Mouse (Mus musculus) MEL (cell line): Measurements from ENCODE around the gene Klhl22. TPM values are rescaled to one million over a fixed set of nuclear protein-coding genes. Genes with fewer than 3 reads are reported as not detected.

Source experiments
- DNase-seq: peaks from one replicate; pipeline ENCODE4 v3.0.0; 2011; ENCODE audit warnings: low read depth, low spot score
- H3K27ac ChIP-seq: 2 replicates; pipeline ENCODE4 v1.5.1; 2012; ENCODE audit warnings: low read depth, mild to moderate bottlenecking, control low read depth, low read length, moderate library complexity; ENCODE audit not compliant: control insufficient read depth
- H3K27me3 ChIP-seq, 2 experiments: fragments of 150-350 bp in 1 of 2; sonication (generic) in 1 of 2; 2 replicates each; pipeline ENCODE4 v1.6.1; 2012; ENCODE audit warnings: low read length in 2 of 2, mild to moderate bottlenecking in 2 of 2, improper control_type of control experiment in 1 of 2, moderate library complexity in 1 of 2; ENCODE audit not compliant: insufficient read depth in 2 of 2, control insufficient read depth in 1 of 2
- H3K36me3 ChIP-seq, 2 experiments: 2 replicates each; pipeline ENCODE4 v1.6.1; 2012 to 2014; ENCODE audit warnings: low read length in 2 of 2, improper control_type of control experiment in 1 of 2, inconsistent platforms in 1 of 2, mild to moderate bottlenecking in 1 of 2; ENCODE audit not compliant: insufficient read depth in 2 of 2, control insufficient read depth in 1 of 2
- H3K4me1 ChIP-seq, 2 experiments: fragments of 150-350 bp in 1 of 2; sonication (generic) in 1 of 2; 2 replicates each; pipeline ENCODE4 v1.6.1; 2012; ENCODE audit warnings: low read length in 2 of 2, improper control_type of control experiment in 1 of 2, mild to moderate bottlenecking in 1 of 2; ENCODE audit not compliant: insufficient read depth in 2 of 2, control insufficient read depth in 1 of 2
- H3K4me3 ChIP-seq, 2 experiments: fragments of 150-350 bp in 1 of 2; sonication (generic) in 1 of 2; 2 replicates each; pipeline ENCODE4 v1.5.1; 2012; ENCODE audit warnings: low read depth in 2 of 2, low read length in 2 of 2, mild to moderate bottlenecking in 2 of 2, moderate library complexity in 2 of 2, control low read depth in 1 of 2, improper control_type of control experiment in 1 of 2; ENCODE audit not compliant: control insufficient read depth in 1 of 2, insufficient read depth in 1 of 2
- H3K79me2 ChIP-seq: 2 replicates; pipeline ENCODE4 v1.6.1; 2012; ENCODE audit warnings: mild to moderate bottlenecking, low read length, moderate library complexity; ENCODE audit not compliant: control insufficient read depth, poor library complexity, insufficient read depth
- H3K9ac ChIP-seq: 2 replicates; pipeline ENCODE4 v1.6.1; 2012; ENCODE audit warnings: low read depth, mild to moderate bottlenecking, control low read depth, low read length, moderate library complexity; ENCODE audit not compliant: control insufficient read depth, poor library complexity, severe bottlenecking
- H3K9me3 ChIP-seq: fragments of 150-350 bp; sonication (generic); replicated peaks from 2 replicates; pipeline ENCODE4 v1.6.1; 2012; ENCODE audit warnings: mild to moderate bottlenecking, low read length, improper control_type of control experiment, moderate library complexity; ENCODE audit not compliant: insufficient read depth
- BHLHE40 ChIP-seq: IDR thresholded peaks from 2 replicates; pipeline ENCODE4 v1.6.1; 2012; ENCODE audit warnings: low read depth, mild to moderate bottlenecking, inconsistent platforms, low read length, improper control_type of control experiment, borderline replicate concordance
- CHD1 ChIP-seq: IDR thresholded peaks from 2 replicates; pipeline ENCODE4 v1.6.1; 2012; ENCODE audit warnings: low read depth, mild to moderate bottlenecking, inconsistent platforms, low read length, improper control_type of control experiment
- CHD2 ChIP-seq: IDR thresholded peaks from 2 replicates; pipeline ENCODE4 v1.6.1; 2011; ENCODE audit warnings: low read length, improper control_type of control experiment
- GABPA ChIP-seq: IDR thresholded peaks from 2 replicates; pipeline ENCODE4 v1.6.1; 2012; ENCODE audit warnings: low read depth, mild to moderate bottlenecking, inconsistent platforms, low read length, improper control_type of control experiment, moderate library complexity
- MAX ChIP-seq: IDR thresholded peaks from 2 replicates; pipeline ENCODE4 v1.6.1; 2011; ENCODE audit warnings: low read length, improper control_type of control experiment
- MAZ ChIP-seq: IDR thresholded peaks from 2 replicates; pipeline ENCODE4 v1.6.1; 2012; ENCODE audit warnings: low read depth, mild to moderate bottlenecking, inconsistent platforms, low read length, improper control_type of control experiment
- MEF2A ChIP-seq: IDR thresholded peaks from 2 replicates; pipeline ENCODE4 v1.6.1; 2014; ENCODE audit warnings: low read depth, mild to moderate bottlenecking, inconsistent platforms, low read length, improper control_type of control experiment; ENCODE audit not compliant: poor library complexity, insufficient replicate concordance, severe bottlenecking; ENCODE audit errors: extremely low read depth
- MXI1 ChIP-seq: IDR thresholded peaks from 2 replicates; pipeline ENCODE4 v1.6.1; 2011; ENCODE audit warnings: mild to moderate bottlenecking, low read depth, low read length, improper control_type of control experiment
- NELFE ChIP-seq: IDR thresholded peaks from 2 replicates; pipeline ENCODE4 v1.6.1; 2011; ENCODE audit warnings: low read depth, low read length, improper control_type of control experiment
- NRF1 ChIP-seq: IDR thresholded peaks from 2 replicates; pipeline ENCODE4 v1.6.1; 2014; ENCODE audit warnings: low read depth, mild to moderate bottlenecking, inconsistent platforms, low read length, improper control_type of control experiment, moderate library complexity; ENCODE audit not compliant: poor library complexity, insufficient read depth, severe bottlenecking
- POLR2A ChIP-seq, 2 experiments: IDR thresholded peaks; 2 replicates each; pipeline ENCODE4 v1.6.1; 2011 to 2012; ENCODE audit warnings: low read length in 2 of 2, mild to moderate bottlenecking in 2 of 2, control low read depth in 1 of 2, improper control_type of control experiment in 1 of 2, low read depth in 1 of 2, moderate library complexity in 1 of 2; ENCODE audit not compliant: control insufficient read depth in 1 of 2, insufficient read depth in 1 of 2, poor library complexity in 1 of 2
- POLR2AphosphoS5 ChIP-seq: IDR thresholded peaks from 2 replicates; pipeline ENCODE4 v1.6.1; 2012; ENCODE audit warnings: low read depth, borderline replicate concordance, mild to moderate bottlenecking, inconsistent platforms, low read length, moderate library complexity, mixed read lengths
- RCOR1 ChIP-seq: IDR thresholded peaks from 2 replicates; pipeline ENCODE4 v1.6.1; 2012; ENCODE audit warnings: low read depth, mild to moderate bottlenecking, inconsistent platforms, low read length, improper control_type of control experiment
- SIN3A ChIP-seq: IDR thresholded peaks from 2 replicates; pipeline ENCODE4 v1.6.1; 2012; ENCODE audit warnings: low read length, improper control_type of control experiment, inconsistent platforms
- SMC3 ChIP-seq: IDR thresholded peaks from 2 replicates; pipeline ENCODE4 v1.6.1; 2011; ENCODE audit warnings: low read depth, low read length, improper control_type of control experiment
- USF1 ChIP-seq: IDR thresholded peaks from 2 replicates; pipeline ENCODE4 v1.6.1; 2014; ENCODE audit warnings: low read depth, mild to moderate bottlenecking, inconsistent platforms, low read length, improper control_type of control experiment, moderate library complexity
- USF2 ChIP-seq, 2 experiments: IDR thresholded peaks; 2 replicates each; pipeline ENCODE4 v1.6.1; 2011 to 2012; ENCODE audit warnings: improper control_type of control experiment in 2 of 2, low read length in 2 of 2, borderline replicate concordance in 1 of 2, inconsistent platforms in 1 of 2, low read depth in 1 of 2, mild to moderate bottlenecking in 1 of 2; ENCODE audit not compliant: insufficient read depth in 1 of 2
- ZMIZ1 ChIP-seq: IDR thresholded peaks from 2 replicates; pipeline ENCODE4 v1.6.1; 2012; ENCODE audit warnings: low read depth, mild to moderate bottlenecking, inconsistent platforms, low read length, improper control_type of control experiment, moderate library complexity
- polyA plus RNA-seq, 2 experiments: library from polyadenylated mRNA; stranded (reverse) in 1 of 2; unstranded in 1 of 2; fragments of >175 nt in 1 of 2; fragments of >200 nt in 1 of 2; gene quantifications; 2 replicates each; pipeline versions ENCODE4 v1.2.1 to v1.2.4; 2012; ENCODE audit warnings: low replicate concordance in 2 of 2, low read depth in 1 of 2; ENCODE audit not compliant: insufficient read length in 2 of 2, insufficient read depth in 1 of 2, missing spikeins in 1 of 2
- total RNA-seq: library from RNA; depleted of rRNA; stranded (reverse); fragments of 300-350 nt; gene quantifications from 2 replicates; pipeline ENCODE4 v1.2.3, GENCODE M21; 2012

The Klhl22 gene
- total and polyA plus RNA-seq, 3 experiments: 82.4 to 191 (median 97.0) TPM

DNA sequence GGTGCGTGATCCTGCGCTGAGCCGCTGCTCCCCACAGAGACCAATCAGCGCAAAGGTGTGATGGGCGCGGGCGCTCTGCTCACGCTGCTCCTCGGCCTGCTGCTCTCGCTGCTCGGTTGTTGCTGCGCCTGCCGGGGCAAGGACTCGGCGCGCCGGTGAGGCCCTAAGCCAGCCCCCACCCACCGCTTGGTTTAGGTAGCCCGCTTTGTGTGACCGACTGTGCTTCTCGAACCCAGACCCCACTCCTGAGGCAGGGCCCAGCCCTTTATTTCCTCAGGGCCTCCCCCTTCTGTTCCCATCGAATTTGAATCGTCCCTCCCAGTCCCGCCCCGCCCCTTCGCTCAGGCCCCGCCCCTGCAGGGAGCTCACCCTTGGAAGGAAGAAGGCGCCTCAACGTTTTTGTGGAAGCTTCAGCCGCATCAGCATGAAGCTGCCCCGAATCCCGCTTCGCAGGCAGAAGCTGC, 45.1 kb downstream of the Klhl22 start:
- Histone ChIP-seq H3K36me3 (peaks cover 0 to 5% of the 10 kb centered on the region in 2 experiments; a peak in 2 of 4 replicates), H3K27me3 (no peaks in the 10 kb centered on the region), H3K9ac (peak overlapping the region; percentile 71), H3K27ac (peak overlapping the region; percentile 24), H3K9me3 (no peaks in the 10 kb centered on the region), H3K4me1 (peaks cover 2 to 33% of the 10 kb centered on the region in 2 experiments; a peak in 3 of 4 replicates), H3K79me2 (peaks cover 5% of the 10 kb centered on the region; the same call in 1 of the 2 replicates), H3K4me3 (peak overlapping the region; percentile 79 to 83)
- peak; percentile 91 for DNase-seq
- TF ChIP-seq SIN3A (0 out of 2 replicates have a peak, but pooled peaks have one; percentile 18), POLR2A (IDR thresholded peaks at IDR 0.05; ENCODE audit: control insufficient read depth in 1 of 2, insufficient read depth in 1 of 2, low read depth in 1 of 2, low read length in 2 of 2, poor library complexity in 1 of 2) (peak; percentile 26 to 57; a peak in 2 of 4 replicates), NELFE (peak; percentile 33; the same call in 1 of the 2 replicates), NRF1 (no peak)

- Histone ChIP-seq H3K4me1 (peaks cover 2 to 33% of the 10 kb centered on the region in 2 experiments; a peak in 3 of 4 replicates), H3K4me3 (peak overlapping the region; percentile 79 to 83), H3K27me3 (no peaks in the 10 kb centered on the region), H3K27ac (peak overlapping the region; percentile 24), H3K9me3 (no peaks in the 10 kb centered on the region), H3K36me3 (peaks cover 0 to 5% of the 10 kb centered on the region in 2 experiments; a peak in 2 of 4 replicates), H3K9ac (peak overlapping the region; percentile 68), H3K79me2 (peaks cover 5% of the 10 kb centered on the region; the same call in 1 of the 2 replicates)
- no peak for TF ChIP-seq MAX
- TF ChIP-seq CHD2: no peak
- TF ChIP-seq MXI1: peak; percentile 43; the same call in 1 of the 2 replicates
- TF ChIP-seq MAZ: no peak
- TF ChIP-seq USF2 (IDR thresholded peaks at IDR 0.05; ENCODE audit: borderline replicate concordance in 1 of 2, insufficient read depth in 1 of 2, low read depth in 1 of 2, low read length in 2 of 2): peak in 1 of 2 experiments; percentile 53; a peak in 1 of 4 replicates
- TF ChIP-seq RCOR1: no peak
- peak; percentile 83 for TF ChIP-seq USF1
- no peak for DNase-seq
Measured at GRCm38 (mm10) chr16:17804982-17805381, 45.6 kb downstream of the Klhl22 start.

DNA sequence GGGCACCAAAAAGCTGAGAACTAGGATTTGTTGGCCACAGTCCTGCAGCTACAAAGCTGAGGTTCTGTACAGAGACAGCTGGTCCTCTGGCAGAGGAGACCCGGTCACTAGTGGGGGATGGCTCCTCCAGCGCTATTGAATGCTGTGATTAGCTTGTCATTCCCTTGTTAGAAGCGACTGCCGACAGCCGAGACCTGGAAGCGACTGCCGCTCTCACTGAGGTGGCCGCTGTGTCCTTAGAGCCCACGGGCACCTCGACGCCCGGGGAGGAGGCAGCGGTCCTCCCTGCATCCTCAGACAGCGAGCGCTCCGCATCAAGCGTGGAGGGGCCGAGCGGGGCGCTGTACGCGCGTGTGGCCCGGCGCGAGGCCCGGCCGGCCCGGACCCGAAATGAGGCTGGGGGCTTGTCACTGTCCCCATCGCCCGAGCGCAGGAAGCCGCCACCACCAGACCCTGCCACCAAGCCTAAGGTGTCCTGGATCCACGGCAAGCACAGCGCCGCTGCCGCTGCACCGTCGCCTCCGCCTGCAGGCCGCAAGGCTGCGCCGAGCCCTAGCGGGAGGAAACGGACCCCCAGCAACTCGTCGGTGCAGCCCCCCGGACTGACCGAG, 47.3 kb downstream of the Klhl22 start:
- Histone ChIP-seq H3K9me3 (no peaks in the 10 kb centered on the region), H3K79me2 (peaks cover 5% of the 10 kb centered on the region; the same call in 1 of the 2 replicates), H3K9ac (peak overlapping the region; percentile 94), H3K27me3 (no peaks in the 10 kb centered on the region), H3K4me3 (peak overlapping the region; percentile 53 to 70), H3K36me3 (peaks cover 0 to 5% of the 10 kb centered on the region in 2 experiments; a peak in 2 of 4 replicates), H3K27ac (peak overlapping the region; percentile 67; the same call in 1 of the 2 replicates), H3K4me1 (peaks cover 2 to 33% of the 10 kb centered on the region in 2 experiments; a peak in 3 of 4 replicates)
- DNase-seq: peak; percentile 44
- TF ChIP-seq POLR2AphosphoS5 (no peak), BHLHE40 (no peak), SMC3 (no peak), RCOR1 (no peak), GABPA (no peak), CHD1 (no peak), ZMIZ1 (no peak), MEF2A (no peak), POLR2A (IDR thresholded peaks at IDR 0.05; ENCODE audit: control insufficient read depth in 1 of 2, insufficient read depth in 1 of 2, low read depth in 1 of 2, low read length in 2 of 2, poor library complexity in 1 of 2) (no peak)
